In genomic region chr3:108508745-108509474, GRCm38 (mm10) we compare ENCODE assay signal across 14 mouse cellular contexts. TPM values are rescaled to one million over a fixed set of nuclear protein-coding genes. Genes with fewer than 3 reads are reported as not detected.
DNase-seq lines count a peak whose midpoint lies in the region; ATAC-seq and TF ChIP-seq lines count a peak whose summit lies in the region.
"Had no signal": no experiment of that assay in that cellular context is flagged by ENCODE, and none has a peak within 500 bp of the region (broad histone marks: within the 10 kb centered on the region; RNA-seq: fewer than 3 reads in every experiment).

No protein-coding gene starts in this region.

- TF ChIP-seq EP300 in liver, postnatal 0 days (IDR thresholded peaks at IDR 0.05; ENCODE audit: low read depth): peak; percentile 91

- no peak for TF ChIP-seq CTCF in liver, postnatal 0 days (IDR thresholded peaks at IDR 0.05; ENCODE audit: low read depth)

- intact Hi-C loops in gastrocnemius, postnatal 36 days (cut with DNase I): no loop called here

- no peak overlapping the region for H3K9ac ChIP-seq in hindbrain, embryonic 14.5 days
- H3K9ac ChIP-seq in hindbrain, embryonic 16.5 days (ENCODE audit: low read depth, low read length): no peak overlapping the region
- no peak overlapping the region for H3K9ac ChIP-seq in liver, postnatal 0 days (replicated peaks)
- H3K9ac ChIP-seq: neural tube, embryonic 13.5 days had no signal

- H3K27ac ChIP-seq in hindbrain, embryonic 14.5 days: peak overlapping the region; percentile 6; the same call in 1 of the 2 replicates
- H3K27ac ChIP-seq in hindbrain, embryonic 16.5 days (ENCODE audit: low read depth, low read length): no peak overlapping the region
- H3K27ac ChIP-seq in liver, postnatal 0 days (ENCODE audit: low read depth): peak overlapping the region; percentile 16; the same call in 1 of the 2 replicates
- H3K27ac ChIP-seq: neural tube, embryonic 13.5 days had no signal

- no peak for DNase-seq in hindbrain, embryonic 14.5 days (ENCODE audit: low spot score)
- DNase-seq in 416B (ENCODE audit: low read depth): peak; percentile 75
- DNase-seq in c-Kit-positive CD71-positive TER-119-positive erythroid progenitor cells, embryonic 14.5 days (ENCODE audit: low spot score): peak; percentile 25
- DNase-seq in liver, postnatal 0 days: peak; percentile 50
- no peak for DNase-seq in thymus, postnatal 10 days (ENCODE audit: low spot score in 2 of 2)
- no peak for DNase-seq in left cerebral cortex, adult 11 months (ENCODE audit: low spot score)
- no peak for DNase-seq in gastrocnemius, postnatal 36 days
- DNase-seq: cerebellum, postnatal 25 days; heart, postnatal 14 days; kidney, postnatal 25 days had no signal

- no peaks in the 10 kb centered on the region for H3K27me3 ChIP-seq in hindbrain, embryonic 14.5 days (ENCODE audit: control insufficient read depth, insufficient read depth, low read length)
- no peaks in the 10 kb centered on the region for H3K27me3 ChIP-seq in hindbrain, embryonic 16.5 days (replicated peaks; ENCODE audit: control insufficient read depth, insufficient read depth, low read length)
- 0 out of 2 replicates have a peak, but pooled peaks cover 3% of the 10 kb centered on the region for H3K27me3 ChIP-seq in liver, postnatal 0 days (ENCODE audit: insufficient read depth, low read length)
- H3K27me3 ChIP-seq: neural tube, embryonic 13.5 days had no signal

- H3K36me3 ChIP-seq in hindbrain, embryonic 14.5 days (replicated peaks; ENCODE audit: control insufficient read depth, insufficient read depth): no peaks in the 10 kb centered on the region
- no peaks in the 10 kb centered on the region for H3K36me3 ChIP-seq in hindbrain, embryonic 16.5 days (ENCODE audit: control insufficient read depth, insufficient read depth, low read length)
- H3K36me3 ChIP-seq in liver, postnatal 0 days (replicated peaks; ENCODE audit: insufficient read depth, low read length): no peaks in the 10 kb centered on the region
- H3K36me3 ChIP-seq: neural tube, embryonic 13.5 days had no signal

- H3K4me1 ChIP-seq in hindbrain, embryonic 14.5 days (replicated peaks; ENCODE audit: control insufficient read depth, insufficient read depth, low read length): peaks cover 16% of the 10 kb centered on the region
- peaks cover 11% of the 10 kb centered on the region for H3K4me1 ChIP-seq in hindbrain, embryonic 16.5 days (ENCODE audit: control insufficient read depth, insufficient read depth, low read depth, low read length)
- H3K4me1 ChIP-seq in liver, postnatal 0 days (ENCODE audit: insufficient read depth): 0 out of 2 replicates have a peak, but pooled peaks cover 4% of the 10 kb centered on the region

- no peak overlapping the region for H3K4me3 ChIP-seq in hindbrain, embryonic 14.5 days (replicated peaks; ENCODE audit: low read length)
- no peak overlapping the region for H3K4me3 ChIP-seq in hindbrain, embryonic 16.5 days (ENCODE audit: low read length)
- H3K4me3 ChIP-seq in liver, postnatal 0 days (ENCODE audit: low read depth, low read length): no peak overlapping the region
- H3K4me3 ChIP-seq: erythroblast, embryonic 14.5 days; neural tube, embryonic 13.5 days had no signal

- no peak overlapping the region for H3K4me2 ChIP-seq in hindbrain, embryonic 14.5 days (replicated peaks)
- H3K4me2 ChIP-seq in hindbrain, embryonic 16.5 days (ENCODE audit: low read length): no peak overlapping the region
- no peak overlapping the region for H3K4me2 ChIP-seq in liver, postnatal 0 days (ENCODE audit: low read depth, low read length)
- H3K4me2 ChIP-seq: neural tube, embryonic 13.5 days had no signal

- no peak for ATAC-seq in hindbrain, embryonic 14.5 days (ENCODE audit: low FRiP score)
- no peak for ATAC-seq in hindbrain, embryonic 16.5 days
- ATAC-seq in liver, postnatal 0 days: peak; percentile 100

- WGBS in hindbrain, embryonic 14.5 days: 78% methylated on average over 4 of the region's 4 CpGs
- WGBS in hindbrain, embryonic 16.5 days: 73% methylated on average over 4 of the region's 4 CpGs
- WGBS in liver, postnatal 0 days (ENCODE audit: insufficient replicate concordance): 60% methylated on average over 3 of the region's 4 CpGs

- no peaks in the 10 kb centered on the region for H3K9me3 ChIP-seq in hindbrain, embryonic 14.5 days (ENCODE audit: control insufficient read depth, low read length)
- no peaks in the 10 kb centered on the region for H3K9me3 ChIP-seq in hindbrain, embryonic 16.5 days (ENCODE audit: control insufficient read depth, low read length)
- no peaks in the 10 kb centered on the region for H3K9me3 ChIP-seq in liver, postnatal 0 days (ENCODE audit: low read length)
- H3K9me3 ChIP-seq: neural tube, embryonic 13.5 days had no signal

RNA-seq across cellular contexts. Expression of gene 1700013F07Rik, which starts 25.0 kb away (rescaled TPM):
- 1.7 and 2.8 TPM in 2 replicates for polyA plus RNA-seq in hindbrain, embryonic 14.5 days (2014; fragmentation: Nextera tagmentation; extraction: Ambion mirVana)
- polyA plus RNA-seq in hindbrain, embryonic 16.5 days (2015; fragmentation: Nextera tagmentation; extraction: Ambion mirVana): 1.9 and 2.7 TPM in 2 replicates
- not detected in 2 replicates for polyA plus RNA-seq in liver, postnatal 0 days (2015; fragmentation: Nextera tagmentation; extraction: Ambion mirVana)
- not detected for total RNA-seq in gastrocnemius, postnatal 36 days (2021)
- total RNA-seq: gastrocnemius, postnatal 4 days; heart, postnatal 14 days had no signal
- polyA plus RNA-seq: erythroblast, embryonic 14.5 days had no signal

RNA-seq across cellular contexts. Expression of gene 5330417C22Rik, which starts 27.4 kb away (rescaled TPM):
- 15.4 and 18.3 TPM in 2 replicates for polyA plus RNA-seq in hindbrain, embryonic 14.5 days (2014; fragmentation: Nextera tagmentation; extraction: Ambion mirVana)
- 16.0 and 18.5 TPM in 2 replicates for polyA plus RNA-seq in hindbrain, embryonic 16.5 days (2015; fragmentation: Nextera tagmentation; extraction: Ambion mirVana)
- polyA plus RNA-seq in liver, postnatal 0 days (2015; fragmentation: Nextera tagmentation; extraction: Ambion mirVana): 0.59 and 0.72 TPM in 2 replicates
- under 1 TPM; 0.05 to 0.25 TPM for total RNA-seq in gastrocnemius, postnatal 36 days (2021)

RNA-seq across cellular contexts. Expression of gene Tmem167b, which starts 53.4 kb away (rescaled TPM):
- polyA plus RNA-seq in hindbrain, embryonic 14.5 days (2014; fragmentation: Nextera tagmentation; extraction: Ambion mirVana): 51.8 and 52.0 TPM in 2 replicates
- 51.0 and 54.3 TPM in 2 replicates for polyA plus RNA-seq in hindbrain, embryonic 16.5 days (2015; fragmentation: Nextera tagmentation; extraction: Ambion mirVana)
- 11.1 and 12.6 TPM in 2 replicates for polyA plus RNA-seq in liver, postnatal 0 days (2015; fragmentation: Nextera tagmentation; extraction: Ambion mirVana)
- total RNA-seq in gastrocnemius, postnatal 36 days (2021): 10 to 100 TPM; 12.3 to 14.0 TPM

Comparison
In these comparisons a context has a peak if more than half of its experiments do, and no peak if none do; other contexts are left out.
1. DNase-seq: peak in 416B (single experiment), c-Kit-positive CD71-positive TER-119-positive erythroid progenitor cells, embryonic 14.5 days (single experiment) and liver, postnatal 0 days (single experiment); none in hindbrain, embryonic 14.5 days (single experiment), thymus, postnatal 10 days (0 of 2), left cerebral cortex, adult 11 months (single experiment) and gastrocnemius, postnatal 36 days (0 of 2).